Mouse (Mus musculus): ENCODE measurements around the gene Prpf8. TPM values are rescaled to one million over a fixed set of nuclear protein-coding genes. Genes with fewer than 3 reads are reported as not detected.

Gene Prpf8
- polyA plus RNA-seq (2011; ENCODE audit: insufficient read depth, insufficient read length, low replicate concordance, missing spikeins): 18.5 and 35.4 TPM in 2 replicates

GRCm38 (mm10) chr11:75486601-75487285 lies at the start of gene Prpf8:
Gene Prpf8, plus strand, starts transcription at chr11:75486816.
- peak within 1 kb of the TSS; percentile 71 for H3K4me3 ChIP-seq (replicated peaks; ENCODE audit: control insufficient read depth, low read depth, low read length)
- TF ChIP-seq POLR2A (IDR thresholded peaks at IDR 0.05; ENCODE audit: borderline replicate concordance, control insufficient read depth, low read depth, low read length) (peak; percentile 85), CTCF (IDR thresholded peaks at IDR 0.05; ENCODE audit: control insufficient read depth, insufficient read depth, low read length) (no peak)
- peaks cover 4% of the 10 kb centered on the region for H3K4me1 ChIP-seq (ENCODE audit: control insufficient read depth, insufficient read depth, low read length)
- H3K27ac ChIP-seq (ENCODE audit: control insufficient read depth, insufficient read depth, low read depth, low read length, poor library complexity): peak within 1 kb of the TSS; percentile 46; the same call in 1 of the 2 replicates
- WGBS: under 1% methylated on average over 52 of the region's 52 CpGs

- 83% methylated on average over 13 of the region's 13 CpGs for WGBS
- no peaks in the 10 kb centered on the region for H3K4me1 ChIP-seq (ENCODE audit: control insufficient read depth, insufficient read depth, low read length)
- no peak overlapping the region for H3K27ac ChIP-seq (ENCODE audit: control insufficient read depth, insufficient read depth, low read depth, low read length, poor library complexity)
- H3K4me3 ChIP-seq (replicated peaks; ENCODE audit: control insufficient read depth, low read depth, low read length): no peak overlapping the region
- no peak for TF ChIP-seq CTCF (IDR thresholded peaks at IDR 0.05; ENCODE audit: control insufficient read depth, insufficient read depth, low read length)
- TF ChIP-seq POLR2A (IDR thresholded peaks at IDR 0.05; ENCODE audit: borderline replicate concordance, control insufficient read depth, low read depth, low read length): no peak
These were observed 48.4 kb upstream of the Prpf8 start for GRCm38 (mm10) chr11:75438194-75438593.

GRCm38 (mm10) chr11:75438804-75439203 lies 47.8 kb upstream of the Prpf8 start:
- 88% methylated on average over 3 of the region's 3 CpGs for WGBS
- TF ChIP-seq POLR2A (IDR thresholded peaks at IDR 0.05; ENCODE audit: borderline replicate concordance, control insufficient read depth, low read depth, low read length) (no peak), CTCF (IDR thresholded peaks at IDR 0.05; ENCODE audit: control insufficient read depth, insufficient read depth, low read length) (no peak)
- no peak overlapping the region for H3K4me3 ChIP-seq (replicated peaks; ENCODE audit: control insufficient read depth, low read depth, low read length)
- H3K27ac ChIP-seq (ENCODE audit: control insufficient read depth, insufficient read depth, low read depth, low read length, poor library complexity): no peak overlapping the region
- no peaks in the 10 kb centered on the region for H3K4me1 ChIP-seq (ENCODE audit: control insufficient read depth, insufficient read depth, low read length)

- Histone ChIP-seq H3K4me1 (ENCODE audit: control insufficient read depth, insufficient read depth, low read length) (no peaks in the 10 kb centered on the region), H3K4me3 (replicated peaks; ENCODE audit: control insufficient read depth, low read depth, low read length) (no peak within 1 kb of the TSS), H3K27ac (ENCODE audit: control insufficient read depth, insufficient read depth, low read depth, low read length, poor library complexity) (no peak within 1 kb of the TSS)
- 85% methylated on average over 6 of the region's 6 CpGs for WGBS
- TF ChIP-seq POLR2A (IDR thresholded peaks at IDR 0.05; ENCODE audit: borderline replicate concordance, control insufficient read depth, low read depth, low read length) (no peak), CTCF (IDR thresholded peaks at IDR 0.05; ENCODE audit: control insufficient read depth, insufficient read depth, low read length) (no peak)
These were observed 47.3 kb upstream of the Prpf8 start, which contains the start of gene Serpinf2 for GRCm38 (mm10) chr11:75439363-75439762. Gene Serpinf2, minus strand, starts transcription at chr11:75439591.

GRCm38 (mm10) chr11:75439951-75440350 lies 46.7 kb upstream of the Prpf8 start:
- no peak overlapping the region for H3K4me3 ChIP-seq (replicated peaks; ENCODE audit: control insufficient read depth, low read depth, low read length)
- 93% methylated on average over 3 of the region's 3 CpGs for WGBS
- no peak overlapping the region for H3K27ac ChIP-seq (ENCODE audit: control insufficient read depth, insufficient read depth, low read depth, low read length, poor library complexity)
- TF ChIP-seq POLR2A (IDR thresholded peaks at IDR 0.05; ENCODE audit: borderline replicate concordance, control insufficient read depth, low read depth, low read length): no peak
- TF ChIP-seq CTCF (IDR thresholded peaks at IDR 0.05; ENCODE audit: control insufficient read depth, insufficient read depth, low read length): no peak
- no peaks in the 10 kb centered on the region for H3K4me1 ChIP-seq (ENCODE audit: control insufficient read depth, insufficient read depth, low read length)

GRCm38 (mm10) chr11:75441034-75441433 lies 45.6 kb upstream of the Prpf8 start:
- no peak overlapping the region for H3K27ac ChIP-seq (ENCODE audit: control insufficient read depth, insufficient read depth, low read depth, low read length, poor library complexity)
- no peaks in the 10 kb centered on the region for H3K4me1 ChIP-seq (ENCODE audit: control insufficient read depth, insufficient read depth, low read length)
- H3K4me3 ChIP-seq (replicated peaks; ENCODE audit: control insufficient read depth, low read depth, low read length): no peak overlapping the region
- no peak for TF ChIP-seq POLR2A (IDR thresholded peaks at IDR 0.05; ENCODE audit: borderline replicate concordance, control insufficient read depth, low read depth, low read length)
- TF ChIP-seq CTCF (IDR thresholded peaks at IDR 0.05; ENCODE audit: control insufficient read depth, insufficient read depth, low read length): no peak
- 85% methylated on average over 7 of the region's 7 CpGs for WGBS

- TF ChIP-seq CTCF (IDR thresholded peaks at IDR 0.05; ENCODE audit: control insufficient read depth, insufficient read depth, low read length) (no peak), POLR2A (IDR thresholded peaks at IDR 0.05; ENCODE audit: borderline replicate concordance, control insufficient read depth, low read depth, low read length) (no peak)
- WGBS: 92% methylated on average over 16 of the region's 16 CpGs
- Histone ChIP-seq H3K27ac (ENCODE audit: control insufficient read depth, insufficient read depth, low read depth, low read length, poor library complexity) (no peak overlapping the region), H3K4me3 (replicated peaks; ENCODE audit: control insufficient read depth, low read depth, low read length) (no peak overlapping the region), H3K4me1 (ENCODE audit: control insufficient read depth, insufficient read depth, low read length) (no peaks in the 10 kb centered on the region)
These were observed 45.0 kb upstream of the Prpf8 start for GRCm38 (mm10) chr11:75441601-75442000.

GRCm38 (mm10) chr11:75443711-75444110 lies 42.9 kb upstream of the Prpf8 start:
- no peak overlapping the region for H3K27ac ChIP-seq (ENCODE audit: control insufficient read depth, insufficient read depth, low read depth, low read length, poor library complexity)
- TF ChIP-seq CTCF (IDR thresholded peaks at IDR 0.05; ENCODE audit: control insufficient read depth, insufficient read depth, low read length) (no peak), POLR2A (IDR thresholded peaks at IDR 0.05; ENCODE audit: borderline replicate concordance, control insufficient read depth, low read depth, low read length) (no peak)

More at GRCm38 (mm10) chr11:75443711-75444110, 42.9 kb upstream of the Prpf8 start:
- Histone ChIP-seq H3K4me1 (ENCODE audit: control insufficient read depth, insufficient read depth, low read length) (no peaks in the 10 kb centered on the region), H3K4me3 (replicated peaks; ENCODE audit: control insufficient read depth, low read depth, low read length) (no peak overlapping the region)
- WGBS: 93% methylated on average over 8 of the region's 8 CpGs
